Mouse (Mus musculus): Measurements from ENCODE around the gene Myd88. TPM values are rescaled to one million over a fixed set of nuclear protein-coding genes. Genes with fewer than 3 reads are reported as not detected.

Gene Myd88
- polyA plus RNA-seq, 2 experiments, result 5.8 to 15.0 TPM

GRCm38 (mm10) chr9:119322289-119323259 lies 18.6 kb downstream of the Myd88 start, which contains the start of gene Oxsr1:
TSS of gene Oxsr1 (minus strand) at chr9:119322427.
- peak within 1 kb of the TSS; percentile 99 for H3K4me2 ChIP-seq (ENCODE audit: low read depth)
- peak; percentile 18; the same call in 1 of the 2 replicates for TF ChIP-seq EP300 (IDR thresholded peaks at IDR 0.05; ENCODE audit: low read depth)
- TF ChIP-seq CTCF (IDR thresholded peaks at IDR 0.05; ENCODE audit: low read depth), result peak; percentile 66
- no peaks in the 10 kb centered on the region for H3K9me3 ChIP-seq (ENCODE audit: control insufficient read depth, low read length)
- no peaks in the 10 kb centered on the region for H3K27me3 ChIP-seq (ENCODE audit: control insufficient read depth, insufficient read depth, low read length)
- DNase-seq (ENCODE audit: low read depth in 3 of 3, low spot score in 3 of 3) (peak; percentile 100), ATAC-seq (ENCODE audit: insufficient read depth) (peak; percentile 93)
- H3K36me3 ChIP-seq (replicated peaks; ENCODE audit: control insufficient read depth, insufficient read depth, low read depth), result no peaks in the 10 kb centered on the region
- peak within 1 kb of the TSS; percentile 82 to 83 for H3K4me3 ChIP-seq (ENCODE audit: insufficient read depth in 1 of 2, low read depth in 2 of 2, low read length in 2 of 2)
- H3K27ac ChIP-seq, result peak within 1 kb of the TSS; percentile 99
- under 1% methylated on average over 76 of the region's 76 CpGs for WGBS (ENCODE audit: insufficient replicate concordance)
- peak within 1 kb of the TSS; percentile 94 for H3K9ac ChIP-seq (replicated peaks)
- H3K4me1 ChIP-seq (replicated peaks; ENCODE audit: control insufficient read depth in 2 of 2, insufficient read depth in 2 of 2, low read length in 1 of 2), result peaks cover 11 to 18% of the 10 kb centered on the region in 2 experiments; a peak in 3 of 4 replicates

DNA sequence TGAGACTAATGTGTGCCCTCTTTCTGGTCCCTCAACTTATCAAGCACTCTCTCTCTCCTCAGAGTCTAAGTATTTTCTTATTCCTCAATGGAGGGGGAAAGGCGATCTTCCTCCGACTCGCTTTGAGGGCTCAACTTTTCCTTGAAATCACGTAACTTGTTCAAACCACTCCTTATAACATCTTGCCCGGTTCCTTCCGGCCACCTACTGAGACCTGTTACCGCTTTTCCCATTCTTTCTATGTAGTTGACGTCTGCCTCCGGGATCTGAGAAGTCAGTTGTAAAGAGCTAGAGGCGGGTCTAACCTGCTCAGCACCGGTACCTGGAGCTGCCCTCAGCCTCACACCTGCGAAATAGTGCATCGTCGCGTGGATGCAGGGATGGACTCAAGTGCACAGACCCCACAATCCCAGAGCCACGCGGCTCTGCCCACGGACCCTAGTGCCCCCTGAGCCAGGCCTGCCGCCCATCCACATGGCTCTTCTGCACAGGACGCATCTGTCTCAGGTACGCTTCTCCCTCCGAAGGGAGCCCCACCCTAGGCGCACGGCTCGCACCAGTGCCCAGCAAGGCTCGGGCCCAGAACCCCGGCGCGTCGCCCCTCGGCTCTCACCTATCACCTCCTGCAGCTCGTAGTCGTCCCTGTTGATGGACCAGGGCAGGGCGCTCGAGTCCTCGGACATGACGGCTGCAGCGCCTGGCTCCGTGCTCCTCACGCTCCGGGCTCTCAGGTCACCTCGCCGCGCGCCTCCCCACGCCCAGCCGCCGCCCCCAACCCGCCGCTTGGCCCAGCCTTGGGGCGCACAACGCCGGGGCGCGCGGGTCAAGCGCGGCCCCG lies 19.6 kb downstream of the Myd88 start:
- Histone ChIP-seq H3K27ac (peak overlapping the region; percentile 99), H3K9me3 (ENCODE audit: control insufficient read depth, low read length) (no peaks in the 10 kb centered on the region), H3K36me3 (replicated peaks; ENCODE audit: control insufficient read depth, insufficient read depth, low read depth) (no peaks in the 10 kb centered on the region), H3K4me2 (ENCODE audit: low read depth) (peak overlapping the region; percentile 99), H3K27me3 (ENCODE audit: control insufficient read depth, insufficient read depth, low read length) (no peaks in the 10 kb centered on the region), H3K9ac (replicated peaks) (peak overlapping the region; percentile 94), H3K4me1 (replicated peaks; ENCODE audit: control insufficient read depth in 2 of 2, insufficient read depth in 2 of 2, low read length in 1 of 2) (peaks cover 11 to 18% of the 10 kb centered on the region in 2 experiments; a peak in 3 of 4 replicates), H3K4me3 (ENCODE audit: insufficient read depth in 1 of 2, low read depth in 2 of 2, low read length in 2 of 2) (peak overlapping the region; percentile 82 to 83)
- TF ChIP-seq EP300 (IDR thresholded peaks at IDR 0.05; ENCODE audit: low read depth) (no peak), CTCF (IDR thresholded peaks at IDR 0.05; ENCODE audit: low read depth) (no peak)
- WGBS (ENCODE audit: insufficient replicate concordance), result under 1% methylated on average over 59 of the region's 59 CpGs
- DNase-seq (ENCODE audit: low read depth in 3 of 3, low spot score in 3 of 3), result peak in 1 of 3 experiments; percentile 29
- peak; percentile 6 for ATAC-seq (ENCODE audit: insufficient read depth)

GRCm38 (mm10) chr9:119320946-119321345 lies 20.3 kb downstream of the Myd88 start:
- no peak for ATAC-seq (ENCODE audit: insufficient read depth)
- Histone ChIP-seq H3K27me3 (ENCODE audit: control insufficient read depth, insufficient read depth, low read length) (no peaks in the 10 kb centered on the region), H3K4me2 (ENCODE audit: low read depth) (peak overlapping the region; percentile 99), H3K27ac (peak overlapping the region; percentile 8; the same call in 1 of the 2 replicates), H3K36me3 (replicated peaks; ENCODE audit: control insufficient read depth, insufficient read depth, low read depth) (no peaks in the 10 kb centered on the region), H3K4me1 (replicated peaks; ENCODE audit: control insufficient read depth in 2 of 2, insufficient read depth in 2 of 2, low read length in 1 of 2) (peaks cover 11 to 18% of the 10 kb centered on the region in 2 experiments; a peak in 3 of 4 replicates), H3K4me3 (ENCODE audit: insufficient read depth in 1 of 2, low read depth in 2 of 2, low read length in 2 of 2) (peak overlapping the region; percentile 82 to 83), H3K9ac (replicated peaks) (peak overlapping the region; percentile 94), H3K9me3 (ENCODE audit: control insufficient read depth, low read length) (no peaks in the 10 kb centered on the region)
- no peak for DNase-seq (ENCODE audit: low read depth in 3 of 3, low spot score in 3 of 3)
- WGBS (ENCODE audit: insufficient replicate concordance), result 10% methylated on average over 7 of the region's 7 CpGs
- TF ChIP-seq EP300 (IDR thresholded peaks at IDR 0.05; ENCODE audit: low read depth) (no peak), CTCF (IDR thresholded peaks at IDR 0.05; ENCODE audit: low read depth) (no peak)

DNA sequence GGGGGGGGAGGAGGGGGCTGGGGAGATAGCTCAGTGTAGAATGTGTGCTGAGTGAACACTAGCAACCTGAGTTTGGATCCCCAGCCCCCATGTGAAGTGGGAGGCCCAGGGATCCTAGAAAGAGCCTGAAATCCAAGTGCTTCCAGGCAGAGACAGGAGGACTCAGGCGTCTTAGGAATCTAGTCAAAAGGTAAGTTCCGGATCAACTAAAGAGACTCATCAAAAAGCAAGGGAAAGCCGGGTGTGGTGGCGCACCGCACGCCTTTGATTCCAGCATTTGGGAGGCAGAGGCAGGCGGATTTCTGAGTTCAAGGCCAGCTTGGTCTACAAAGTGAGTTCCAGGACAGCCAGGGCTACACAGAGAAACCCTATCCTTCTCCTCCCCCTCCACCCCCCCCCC lies 20.8 kb downstream of the Myd88 start:
- H3K4me2 ChIP-seq (ENCODE audit: low read depth), result peak overlapping the region; percentile 99
- ATAC-seq (ENCODE audit: insufficient read depth), result no peak
- TF ChIP-seq EP300 (IDR thresholded peaks at IDR 0.05; ENCODE audit: low read depth) (no peak), CTCF (IDR thresholded peaks at IDR 0.05; ENCODE audit: low read depth) (no peak)
- H3K27me3 ChIP-seq (ENCODE audit: control insufficient read depth, insufficient read depth, low read length), result no peaks in the 10 kb centered on the region
- no peak overlapping the region for H3K27ac ChIP-seq
- H3K36me3 ChIP-seq (replicated peaks; ENCODE audit: control insufficient read depth, insufficient read depth, low read depth), result no peaks in the 10 kb centered on the region
- H3K4me1 ChIP-seq (replicated peaks; ENCODE audit: control insufficient read depth in 2 of 2, insufficient read depth in 2 of 2, low read length in 1 of 2), result peaks cover 11 to 18% of the 10 kb centered on the region in 2 experiments; a peak in 3 of 4 replicates
- 74% methylated on average over 7 of the region's 7 CpGs for WGBS (ENCODE audit: insufficient replicate concordance)
- H3K9ac ChIP-seq (replicated peaks), result no peak overlapping the region
- 0 out of 4 replicates have a peak overlapping the region, but pooled peaks of 1 of the 2 experiments have one; percentile 83 for H3K4me3 ChIP-seq (ENCODE audit: insufficient read depth in 1 of 2, low read depth in 2 of 2, low read length in 2 of 2)
- DNase-seq (ENCODE audit: low read depth in 3 of 3, low spot score in 3 of 3), result no peak
- H3K9me3 ChIP-seq (ENCODE audit: control insufficient read depth, low read length), result no peaks in the 10 kb centered on the region

All from liver, embryonic 14.5 days (tissue).